Mouse (Mus musculus) liver, embryonic 11.5 days (tissue): ENCODE results near the gene Myh8. TPM values are rescaled to one million over a fixed set of nuclear protein-coding genes. Genes with fewer than 3 reads are reported as not detected.

Experiments
- ATAC-seq: fragments of 200-750 bp; cut with Nextera tagmentation; replicated peaks from 2 replicates; pipeline ENCODE4 v1.8.0; 2017; ENCODE audit warnings: moderate number of reproducible peaks, mild to moderate bottlenecking, moderate TSS enrichment, moderate library complexity; ENCODE audit not compliant: low FRiP score
- DNase-seq: peaks from one replicate; pipeline ENCODE4 v3.0.0-alpha.2; 2017; ENCODE audit warnings: low spot score
- H3K27ac ChIP-seq: fragments of 300-500 bp; sonication (generic); 2 replicates; pipeline ENCODE4 v1.5.1; 2014; ENCODE audit warnings: mild to moderate bottlenecking, low read depth, low read length, control low read depth
- H3K27me3 ChIP-seq: fragments of 300-500 bp; sonication (generic); replicated peaks from 2 replicates; pipeline ENCODE4 v1.6.1; 2014; ENCODE audit warnings: low read length, mixed read lengths; ENCODE audit not compliant: control insufficient read depth, insufficient read depth
- H3K36me3 ChIP-seq: fragments of 300-500 bp; sonication (generic); 2 replicates; pipeline ENCODE4 v1.6.1; 2014; ENCODE audit warnings: mild to moderate bottlenecking, low read length, moderate library complexity, mixed read lengths; ENCODE audit not compliant: control insufficient read depth, insufficient read depth
- H3K4me1 ChIP-seq: fragments of 300-500 bp; sonication (generic); replicated peaks from 2 replicates; pipeline ENCODE4 v1.6.1; 2014; ENCODE audit warnings: low read length, mixed read lengths; ENCODE audit not compliant: control insufficient read depth, insufficient read depth
- H3K4me2 ChIP-seq: fragments of 300-500 bp; sonication (generic); 2 replicates; pipeline ENCODE4 v1.6.1; 2014; ENCODE audit warnings: mild to moderate bottlenecking, control low read depth, moderate library complexity
- H3K4me3 ChIP-seq: fragments of 300-500 bp; sonication (generic); 2 replicates; pipeline ENCODE4 v1.5.1; 2014; ENCODE audit warnings: low read depth, low read length, control low read depth
- H3K9ac ChIP-seq: fragments of 300-500 bp; sonication (generic); 2 replicates; pipeline ENCODE4 v1.6.1; 2014; ENCODE audit warnings: low read depth, low read length, control low read depth
- H3K9me3 ChIP-seq: fragments of 300-500 bp; sonication (generic); 2 replicates; pipeline ENCODE4 v1.6.1; 2016; ENCODE audit warnings: low read length, inconsistent platforms, mixed read lengths; ENCODE audit not compliant: control insufficient read depth
- WGBS: fragments of 180-500 bp; shearing (Covaris S2); extraction: QIAGEN DNeasy Blood & Tissue Kit; methylation state at CpG from one replicate; pipeline ENCODE4 v1.1.7; 2014; 5-methylcytosine and 5-hydroxymethylcytosine counted together
- polyA plus RNA-seq: library from polyadenylated mRNA; unstranded; fragments of >200 nt; fragmentation: Nextera tagmentation; extraction: Ambion mirVana; gene quantifications from 2 replicates; pipeline ENCODE4 v1.2.1, GENCODE M21; 2014

Gene Myh8
- polyA plus RNA-seq, 1 experiment from 2014 or later: not detected

- DNase-seq (no peak), ATAC-seq (no peak)
- Histone ChIP-seq H3K9me3 (no peaks in the 10 kb centered on the region), H3K4me1 (no peaks in the 10 kb centered on the region), H3K27me3 (no peaks in the 10 kb centered on the region), H3K4me2 (no peak overlapping the region), H3K9ac (no peak overlapping the region), H3K4me3 (no peak overlapping the region), H3K36me3 (no peaks in the 10 kb centered on the region), H3K27ac (no peak overlapping the region)
- WGBS: 80% methylated on average over 7 of the region's 7 CpGs
Observed at GRCm38 (mm10) chr11:67257048-67257447, 19.9 kb upstream of the Myh8 start.

GRCm38 (mm10) chr11:67260956-67261355 is 16.0 kb upstream of the Myh8 start:
- no peak overlapping the region for H3K4me3 ChIP-seq
- H3K9ac ChIP-seq: no peak overlapping the region
- H3K4me1 ChIP-seq: no peaks in the 10 kb centered on the region
- no peaks in the 10 kb centered on the region for H3K27me3 ChIP-seq
- WGBS: 81% methylated on average over 6 of the region's 6 CpGs
- DNase-seq (no peak), ATAC-seq (no peak)
- no peaks in the 10 kb centered on the region for H3K9me3 ChIP-seq
- H3K4me2 ChIP-seq: no peak overlapping the region
- no peak overlapping the region for H3K27ac ChIP-seq
- H3K36me3 ChIP-seq: no peaks in the 10 kb centered on the region

- ATAC-seq (no peak), DNase-seq (no peak)
- Histone ChIP-seq H3K27me3 (no peaks in the 10 kb centered on the region), H3K27ac (no peak overlapping the region), H3K9me3 (no peaks in the 10 kb centered on the region), H3K9ac (no peak overlapping the region), H3K36me3 (no peaks in the 10 kb centered on the region), H3K4me3 (no peak overlapping the region), H3K4me1 (no peaks in the 10 kb centered on the region), H3K4me2 (no peak overlapping the region)
- 62% methylated on average over 1 of the region's 1 CpGs for WGBS
Observed at GRCm38 (mm10) chr11:67293440-67293839, 16.5 kb downstream of the Myh8 start.

GRCm38 (mm10) chr11:67313733-67314452 is 37.0 kb downstream of the Myh8 start:
- Histone ChIP-seq H3K4me3 (no peak overlapping the region), H3K4me1 (no peaks in the 10 kb centered on the region), H3K9ac (no peak overlapping the region), H3K4me2 (no peak overlapping the region), H3K36me3 (no peaks in the 10 kb centered on the region), H3K9me3 (no peaks in the 10 kb centered on the region), H3K27ac (no peak overlapping the region), H3K27me3 (no peaks in the 10 kb centered on the region)
- DNase-seq: no peak
- no peak for ATAC-seq
- WGBS: 45% methylated on average over 15 of the region's 15 CpGs

GRCm38 (mm10) chr11:67321358-67321757 is 44.4 kb downstream of the Myh8 start, which contains the start of gene Myh13:
Myh13 (plus strand) TSS chr11:67321658.
- DNase-seq (no peak), ATAC-seq (no peak)
- 79% methylated on average over 7 of the region's 7 CpGs for WGBS
- no peaks in the 10 kb centered on the region for H3K36me3 ChIP-seq
- H3K27ac ChIP-seq: no peak within 1 kb of the TSS
- no peak within 1 kb of the TSS for H3K4me3 ChIP-seq
- H3K4me2 ChIP-seq: no peak within 1 kb of the TSS
- H3K9ac ChIP-seq: no peak within 1 kb of the TSS
- H3K4me1 ChIP-seq: no peaks in the 10 kb centered on the region
- no peaks in the 10 kb centered on the region for H3K27me3 ChIP-seq
- no peaks in the 10 kb centered on the region for H3K9me3 ChIP-seq

- Histone ChIP-seq H3K36me3 (no peaks in the 10 kb centered on the region), H3K9me3 (no peaks in the 10 kb centered on the region), H3K4me3 (no peak overlapping the region), H3K4me2 (no peak overlapping the region), H3K9ac (no peak overlapping the region), H3K27ac (no peak overlapping the region), H3K27me3 (no peaks in the 10 kb centered on the region), H3K4me1 (no peaks in the 10 kb centered on the region)
- DNase-seq (no peak), ATAC-seq (no peak)
- 70% methylated on average over 2 of the region's 2 CpGs for WGBS
Observed at GRCm38 (mm10) chr11:67326536-67326935, 49.6 kb downstream of the Myh8 start.

GRCm38 (mm10) chr11:67344556-67344955 is 67.6 kb downstream of the Myh8 start:
- H3K4me3 ChIP-seq: no peak overlapping the region
- WGBS: 49% methylated on average over 3 of the region's 3 CpGs

GRCm38 (mm10) chr11:67345186-67345855 is 68.4 kb downstream of the Myh8 start:
- Histone ChIP-seq H3K27ac (no peak overlapping the region), H3K9me3 (no peaks in the 10 kb centered on the region), H3K4me3 (no peak overlapping the region), H3K27me3 (no peaks in the 10 kb centered on the region), H3K36me3 (no peaks in the 10 kb centered on the region), H3K4me1 (no peaks in the 10 kb centered on the region), H3K4me2 (no peak overlapping the region), H3K9ac (no peak overlapping the region)
- WGBS: 51% methylated on average over 2 of the region's 2 CpGs
- ATAC-seq (no peak), DNase-seq (no peak)

More at GRCm38 (mm10) chr11:67344556-67344955, 67.6 kb downstream of the Myh8 start:
- Histone ChIP-seq H3K9ac (no peak overlapping the region), H3K4me2 (no peak overlapping the region), H3K4me1 (no peaks in the 10 kb centered on the region), H3K27ac (no peak overlapping the region), H3K9me3 (no peaks in the 10 kb centered on the region), H3K27me3 (no peaks in the 10 kb centered on the region), H3K36me3 (no peaks in the 10 kb centered on the region)
- DNase-seq (no peak), ATAC-seq (no peak)

- DNase-seq (no peak), ATAC-seq (no peak)
- Histone ChIP-seq H3K4me1 (no peaks in the 10 kb centered on the region), H3K27ac (no peak overlapping the region), H3K9ac (no peak overlapping the region), H3K27me3 (no peaks in the 10 kb centered on the region), H3K9me3 (no peaks in the 10 kb centered on the region), H3K36me3 (no peaks in the 10 kb centered on the region), H3K4me2 (no peak overlapping the region), H3K4me3 (no peak overlapping the region)
Observed at GRCm38 (mm10) chr11:67345856-67346236, 68.9 kb downstream of the Myh8 start.
